Mouse (Mus musculus): ENCODE results near the gene Rad51ap1.
A peak's percentile ranks its signal among the peaks of the same experiment; 100 is the strongest.

Rad51ap1 gene

GRCm38 (mm10) chr6:126940451-126940850, 1.1 kb upstream of the Rad51ap1 start:
- TF ChIP-seq NANOG (IDR thresholded peaks at IDR 0.05; ENCODE audit: borderline replicate concordance, low read length) = no peak
- Histone ChIP-seq H3K4me3 (replicated peaks; ENCODE audit: low read length) (peak overlapping the region; percentile 97), H3K4me1 (replicated peaks; ENCODE audit: low read depth, low read length) (peaks cover 30% of the 10 kb centered on the region), H3K27me3 (ENCODE audit: insufficient read depth, low read length) (no peaks in the 10 kb centered on the region), H3K36me3 (ENCODE audit: insufficient read depth, low read length) (peaks cover 34% of the 10 kb centered on the region), H3K9me3 (ENCODE audit: low read length) (no peaks in the 10 kb centered on the region)

GRCm38 (mm10) chr6:126938853-126939486, 417 bp downstream of the Rad51ap1 start:
- peak overlapping the region; percentile 97 for H3K4me3 ChIP-seq (replicated peaks; ENCODE audit: low read length)
- H3K27me3 ChIP-seq (ENCODE audit: insufficient read depth, low read length) = no peaks in the 10 kb centered on the region
- H3K9me3 ChIP-seq (ENCODE audit: low read length) = no peaks in the 10 kb centered on the region
- H3K36me3 ChIP-seq (ENCODE audit: insufficient read depth, low read length) = peaks cover 35% of the 10 kb centered on the region
- TF ChIP-seq NANOG (IDR thresholded peaks at IDR 0.05; ENCODE audit: borderline replicate concordance, low read length) (no peak), CTCF (conservative IDR thresholded peaks at IDR 0.05; ENCODE audit: low read length) (no peak), POU5F1 (IDR thresholded peaks at IDR 0.05; ENCODE audit: borderline replicate concordance, low read length) (no peak)
- peaks cover 30% of the 10 kb centered on the region for H3K4me1 ChIP-seq (replicated peaks; ENCODE audit: low read depth, low read length)

DNA sequence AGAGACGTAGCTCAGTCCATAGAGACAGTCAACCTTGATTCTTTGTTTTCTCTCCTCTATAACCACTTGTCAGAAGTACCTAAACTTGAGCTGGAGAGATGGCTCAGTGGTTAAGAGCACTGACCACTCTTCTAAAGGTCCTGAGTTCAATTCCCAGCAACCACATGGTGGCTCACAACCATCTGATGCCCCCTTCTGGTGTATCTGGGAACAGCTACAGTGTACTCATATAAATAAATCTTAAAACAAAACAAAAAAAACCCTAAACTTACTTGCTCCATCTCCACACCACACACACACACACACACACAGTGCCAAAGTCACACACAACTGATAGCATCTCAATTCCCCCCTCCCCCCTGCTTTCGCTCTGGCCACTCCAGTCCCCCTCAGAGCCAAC, 1.3 kb downstream of the Rad51ap1 start:
- no peaks in the 10 kb centered on the region for H3K27me3 ChIP-seq (ENCODE audit: insufficient read depth, low read length)
- H3K9me3 ChIP-seq (ENCODE audit: low read length) = no peaks in the 10 kb centered on the region
- peaks cover 30% of the 10 kb centered on the region for H3K4me1 ChIP-seq (replicated peaks; ENCODE audit: low read depth, low read length)
- peak overlapping the region; percentile 97 for H3K4me3 ChIP-seq (replicated peaks; ENCODE audit: low read length)
- peak; percentile 41 for TF ChIP-seq CTCF (conservative IDR thresholded peaks at IDR 0.05; ENCODE audit: low read length)
- no peak for TF ChIP-seq NANOG (IDR thresholded peaks at IDR 0.05; ENCODE audit: borderline replicate concordance, low read length)
- TF ChIP-seq POU5F1 (IDR thresholded peaks at IDR 0.05; ENCODE audit: borderline replicate concordance, low read length) = no peak
- peaks cover 40% of the 10 kb centered on the region for H3K36me3 ChIP-seq (ENCODE audit: insufficient read depth, low read length)

- no peaks in the 10 kb centered on the region for H3K9me3 ChIP-seq (ENCODE audit: low read length)
- H3K27me3 ChIP-seq (ENCODE audit: insufficient read depth, low read length) = no peaks in the 10 kb centered on the region
- TF ChIP-seq NANOG (IDR thresholded peaks at IDR 0.05; ENCODE audit: borderline replicate concordance, low read length) (no peak), POU5F1 (IDR thresholded peaks at IDR 0.05; ENCODE audit: borderline replicate concordance, low read length) (no peak), CTCF (conservative IDR thresholded peaks at IDR 0.05; ENCODE audit: low read length) (no peak)
- H3K4me1 ChIP-seq (replicated peaks; ENCODE audit: low read depth, low read length) = peaks cover 7% of the 10 kb centered on the region
- H3K4me3 ChIP-seq (replicated peaks; ENCODE audit: low read length) = no peak overlapping the region
- H3K36me3 ChIP-seq (ENCODE audit: insufficient read depth, low read length) = peaks cover 83% of the 10 kb centered on the region
Observed at GRCm38 (mm10) chr6:126932896-126933295, 6.5 kb downstream of the Rad51ap1 start.

DNA sequence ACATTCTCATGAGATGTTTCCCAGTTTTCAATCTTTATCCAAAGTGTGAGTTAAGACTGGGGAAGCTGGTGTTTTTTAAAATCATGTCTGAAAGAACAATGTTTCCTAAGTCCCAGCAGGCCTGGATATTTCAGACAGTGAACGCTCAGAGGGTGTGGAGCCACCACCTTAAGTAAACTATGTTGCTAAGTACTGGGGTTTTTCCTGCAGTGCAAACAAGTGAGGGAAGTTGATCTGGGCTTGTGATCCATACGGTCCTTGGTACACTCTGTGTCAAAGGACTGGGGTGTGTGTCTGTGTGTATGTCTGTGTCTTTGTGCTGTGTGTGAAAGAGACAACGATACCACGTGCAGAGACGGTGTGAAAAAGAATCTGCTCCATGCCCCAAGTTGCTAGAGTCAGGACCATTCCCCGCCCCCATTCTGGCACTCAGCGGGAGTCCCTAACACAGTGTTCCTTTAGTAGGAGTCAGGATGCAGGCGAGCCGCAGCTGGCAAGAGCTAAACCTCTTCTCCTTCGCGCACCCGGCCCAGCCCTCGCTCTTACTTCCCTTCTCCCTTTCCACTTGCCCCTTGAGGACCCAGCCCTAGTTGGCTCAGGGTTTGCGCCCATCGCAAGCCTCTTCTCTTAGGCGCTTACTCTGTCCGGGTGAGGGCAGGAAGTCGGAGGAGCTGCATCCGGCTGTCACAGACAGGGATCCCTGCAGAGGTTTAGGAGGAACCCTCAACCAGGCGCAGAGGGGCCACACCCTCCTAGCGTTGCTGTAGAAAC, 18.1 kb downstream of the Rad51ap1 start, which contains the start of gene Dyrk4:
Gene Dyrk4 (minus strand): TSS at position 729 of the 771 bp plus-strand sequence.
- peak within 1 kb of the TSS; percentile 75 for H3K4me3 ChIP-seq (replicated peaks; ENCODE audit: low read length)
- no peaks in the 10 kb centered on the region for H3K9me3 ChIP-seq (ENCODE audit: low read length)
- H3K36me3 ChIP-seq (ENCODE audit: insufficient read depth, low read length) = peaks cover 41% of the 10 kb centered on the region
- TF ChIP-seq POU5F1 (IDR thresholded peaks at IDR 0.05; ENCODE audit: borderline replicate concordance, low read length) (no peak), CTCF (conservative IDR thresholded peaks at IDR 0.05; ENCODE audit: low read length) (no peak), NANOG (IDR thresholded peaks at IDR 0.05; ENCODE audit: borderline replicate concordance, low read length) (no peak)
- no peaks in the 10 kb centered on the region for H3K27me3 ChIP-seq (ENCODE audit: insufficient read depth, low read length)
- H3K4me1 ChIP-seq (replicated peaks; ENCODE audit: low read depth, low read length) = peaks cover 18% of the 10 kb centered on the region

GRCm38 (mm10) chr6:126914928-126915327, 24.5 kb downstream of the Rad51ap1 start:
- no peak overlapping the region for H3K4me3 ChIP-seq (replicated peaks; ENCODE audit: low read length)
- no peaks in the 10 kb centered on the region for H3K36me3 ChIP-seq (ENCODE audit: insufficient read depth, low read length)
- H3K9me3 ChIP-seq (ENCODE audit: low read length) = no peaks in the 10 kb centered on the region
- 0 out of 2 replicates have a peak, but pooled peaks cover 3% of the 10 kb centered on the region for H3K27me3 ChIP-seq (ENCODE audit: insufficient read depth, low read length)
- no peaks in the 10 kb centered on the region for H3K4me1 ChIP-seq (replicated peaks; ENCODE audit: low read depth, low read length)
- TF ChIP-seq CTCF (conservative IDR thresholded peaks at IDR 0.05; ENCODE audit: low read length) (no peak), NANOG (IDR thresholded peaks at IDR 0.05; ENCODE audit: borderline replicate concordance, low read length) (no peak), POU5F1 (IDR thresholded peaks at IDR 0.05; ENCODE audit: borderline replicate concordance, low read length) (no peak)

DNA sequence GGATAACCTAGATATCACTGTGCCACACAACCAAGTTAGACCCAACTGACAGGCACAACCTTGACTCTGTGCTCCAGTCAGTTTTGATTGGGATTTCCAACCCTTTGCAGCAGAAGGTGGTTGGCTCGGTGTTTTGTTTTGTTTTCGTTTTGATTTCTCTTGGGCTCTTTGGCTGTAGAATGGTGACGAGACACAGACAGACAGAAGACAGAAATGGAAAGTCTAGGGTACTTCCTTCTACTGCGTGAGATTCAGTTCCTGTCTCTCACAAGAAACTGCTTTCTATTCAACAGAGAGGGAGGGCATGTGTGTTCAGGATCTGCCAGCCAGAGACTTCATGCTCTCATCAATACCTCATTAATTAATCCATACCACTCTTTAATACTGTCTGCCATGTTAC, 28.7 kb downstream of the Rad51ap1 start:
- Histone ChIP-seq H3K4me1 (replicated peaks; ENCODE audit: low read depth, low read length) (no peaks in the 10 kb centered on the region), H3K9me3 (ENCODE audit: low read length) (no peaks in the 10 kb centered on the region), H3K36me3 (ENCODE audit: insufficient read depth, low read length) (no peaks in the 10 kb centered on the region), H3K27me3 (ENCODE audit: insufficient read depth, low read length) (peaks cover 9% of the 10 kb centered on the region), H3K4me3 (replicated peaks; ENCODE audit: low read length) (no peak overlapping the region)
- TF ChIP-seq CTCF (conservative IDR thresholded peaks at IDR 0.05; ENCODE audit: low read length) (no peak), NANOG (IDR thresholded peaks at IDR 0.05; ENCODE audit: borderline replicate concordance, low read length) (no peak), POU5F1 (IDR thresholded peaks at IDR 0.05; ENCODE audit: borderline replicate concordance, low read length) (no peak)

DNA sequence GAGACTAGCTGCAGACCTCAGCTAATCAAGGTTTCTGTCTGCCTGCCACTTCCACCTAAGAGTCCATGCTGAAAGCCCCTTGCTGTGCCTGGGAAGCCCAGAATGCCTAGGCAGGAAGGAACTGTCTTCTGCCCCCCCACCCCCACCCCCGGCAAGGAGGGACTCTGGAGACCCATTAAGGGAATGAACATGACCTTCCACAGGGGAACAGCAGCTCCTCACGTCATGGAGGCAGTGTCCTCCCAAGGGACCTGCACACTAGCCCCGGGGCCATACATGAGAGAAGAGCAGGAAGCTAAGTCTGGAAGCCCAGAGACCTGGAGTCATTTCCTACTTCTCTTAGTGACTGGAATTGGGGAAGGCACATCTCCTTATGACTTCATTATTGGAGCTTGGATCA, 31.5 kb downstream of the Rad51ap1 start:
- peaks cover 9% of the 10 kb centered on the region for H3K27me3 ChIP-seq (ENCODE audit: insufficient read depth, low read length)
- H3K9me3 ChIP-seq (ENCODE audit: low read length) = no peaks in the 10 kb centered on the region
- TF ChIP-seq CTCF (conservative IDR thresholded peaks at IDR 0.05; ENCODE audit: low read length) (no peak), POU5F1 (IDR thresholded peaks at IDR 0.05; ENCODE audit: borderline replicate concordance, low read length) (no peak), NANOG (IDR thresholded peaks at IDR 0.05; ENCODE audit: borderline replicate concordance, low read length) (no peak)
- H3K4me1 ChIP-seq (replicated peaks; ENCODE audit: low read depth, low read length) = no peaks in the 10 kb centered on the region
- no peaks in the 10 kb centered on the region for H3K36me3 ChIP-seq (ENCODE audit: insufficient read depth, low read length)
- H3K4me3 ChIP-seq (replicated peaks; ENCODE audit: low read length) = no peak overlapping the region
